7 mouse cellular contexts compared by ENCODE assay signal in genomic region chrX:77638076-77638475, GRCm38 (mm10).
DNase-seq lines count a peak whose midpoint lies in the region; ATAC-seq and TF ChIP-seq lines count a peak whose summit lies in the region.

No protein-coding gene starts in this region.

- H3K9me3 ChIP-seq in kidney, embryonic 15.5 days (replicated peaks): no peaks in the 10 kb centered on the region
- H3K9me3 ChIP-seq in neural tube, embryonic 14.5 days (ENCODE audit: control insufficient read depth, low read length): no peaks in the 10 kb centered on the region

- H3K27ac ChIP-seq in kidney, adult 2 months (ENCODE audit: insufficient read depth, low read depth, low read length): no peak overlapping the region
- H3K27ac ChIP-seq in kidney, embryonic 15.5 days: no peak overlapping the region
- H3K27ac ChIP-seq in neural tube, embryonic 14.5 days (ENCODE audit: low read depth, low read length): no peak overlapping the region

- TF ChIP-seq CTCF in kidney, adult 2 months (conservative IDR thresholded peaks at IDR 0.05; ENCODE audit: insufficient read depth, insufficient read length, low read depth, low read length): 0 out of 2 replicates have a peak, but pooled peaks have one; percentile 8

- H3K4me3 ChIP-seq in kidney, adult 2 months (ENCODE audit: insufficient read depth, low read depth, low read length): no peak overlapping the region
- H3K4me3 ChIP-seq in kidney, embryonic 15.5 days (replicated peaks): no peak overlapping the region
- H3K4me3 ChIP-seq in neural tube, embryonic 14.5 days (ENCODE audit: low read depth, low read length): no peak overlapping the region

- no peak overlapping the region for H3K9ac ChIP-seq in kidney, embryonic 15.5 days
- no peak overlapping the region for H3K9ac ChIP-seq in neural tube, embryonic 14.5 days (replicated peaks; ENCODE audit: low read depth, low read length)

- no peaks in the 10 kb centered on the region for H3K36me3 ChIP-seq in kidney, adult 2 months (ENCODE audit: control insufficient read depth, insufficient read depth, low read length)
- H3K36me3 ChIP-seq in kidney, embryonic 15.5 days: peaks cover 8% of the 10 kb centered on the region
- no peaks in the 10 kb centered on the region for H3K36me3 ChIP-seq in neural tube, embryonic 14.5 days (ENCODE audit: control insufficient read depth, insufficient read depth, low read length)

- TF ChIP-seq POLR2A in kidney, adult 2 months (IDR thresholded peaks at IDR 0.05; ENCODE audit: low read depth, low read length): no peak

- H3K4me2 ChIP-seq in kidney, embryonic 15.5 days: no peak overlapping the region
- H3K4me2 ChIP-seq in neural tube, embryonic 14.5 days (ENCODE audit: low read depth, low read length): no peak overlapping the region

- no peaks in the 10 kb centered on the region; the same call in 1 of the 2 replicates for H3K4me1 ChIP-seq in kidney, adult 2 months (ENCODE audit: control insufficient read depth, insufficient read depth, low read length)
- no peaks in the 10 kb centered on the region for H3K4me1 ChIP-seq in kidney, embryonic 15.5 days
- H3K4me1 ChIP-seq in neural tube, embryonic 14.5 days (ENCODE audit: control insufficient read depth, insufficient read depth, low read length): no peaks in the 10 kb centered on the region

- 2% methylated on average over 3 of the region's 3 CpGs for WGBS in kidney, adult 2 months
- 10% methylated on average over 3 of the region's 3 CpGs for WGBS in kidney, embryonic 15.5 days
- 10% methylated on average over 3 of the region's 3 CpGs for WGBS in neural tube, embryonic 14.5 days

- DNase-seq in kidney, adult 2 months: peak; percentile 72
- DNase-seq in ES-CJ7 (ENCODE audit: low read depth, low spot score): peak; percentile 19
- DNase-seq in brain, embryonic 18.5 days (ENCODE audit: low read depth, low spot score): peak; percentile 30
- peak; percentile 10 to 23 for DNase-seq in layer of hippocampus, postnatal 10 days (ENCODE audit: low spot score in 2 of 2)

- H3K27me3 ChIP-seq in kidney, adult 2 months (replicated peaks; ENCODE audit: control insufficient read depth, insufficient read depth, low read length): no peaks in the 10 kb centered on the region
- no peaks in the 10 kb centered on the region for H3K27me3 ChIP-seq in kidney, embryonic 15.5 days
- no peaks in the 10 kb centered on the region for H3K27me3 ChIP-seq in neural tube, embryonic 14.5 days (ENCODE audit: control insufficient read depth, insufficient read depth, low read length)

- ATAC-seq in kidney, embryonic 15.5 days (replicated peaks; ENCODE audit: low FRiP score): no peak
- ATAC-seq in granulocyte monocyte progenitor cell, adult 5-6 weeks (replicated peaks; ENCODE audit: poor library complexity, severe bottlenecking): peak; percentile 65
- peak; percentile 88 for ATAC-seq in neural tube, embryonic 14.5 days (ENCODE audit: low read depth)

Comparison
In these comparisons a context has a peak if more than half of its experiments do, and no peak if none do; other contexts are left out.
1. DNase-seq: peak in every context shown above with its lines; median percentile 72 in kidney, adult 2 months; 30 in brain, embryonic 18.5 days; 19 in ES-CJ7; 16 in layer of hippocampus, postnatal 10 days.